Mouse (Mus musculus): ENCODE results near the gene Adamtsl4.
A peak's percentile ranks its signal among the peaks of the same experiment; 100 is the strongest.
"Not testable (repeated sequence)": the region's sequence is repeated elsewhere in the genome, so short reads cannot be mapped to it uniquely, and the experiment has no call there.

DNA sequence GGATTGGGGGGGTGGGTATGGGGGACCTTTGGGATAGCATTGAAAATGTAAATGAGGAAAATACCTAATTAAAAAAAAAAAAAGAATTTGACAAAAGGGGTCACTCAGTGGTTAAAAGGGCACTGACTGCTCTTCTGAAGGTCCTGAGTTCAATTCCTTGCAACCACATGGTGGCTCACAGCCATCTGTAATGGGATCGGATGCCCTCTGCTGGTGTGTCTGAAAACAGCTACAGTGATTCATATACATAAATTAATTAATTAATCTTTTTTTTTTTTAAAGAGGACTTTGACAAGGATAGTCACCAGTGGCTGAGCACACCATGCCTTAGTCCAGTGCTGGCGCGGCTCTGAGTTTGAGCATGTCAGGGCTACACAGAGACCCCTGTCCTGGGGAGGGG, 17.3 kb downstream of the Adamtsl4 start:
- peak; percentile 27 for TF ChIP-seq CTCF (IDR thresholded peaks at IDR 0.05; ENCODE audit: low read depth)
- TF ChIP-seq EP300 (IDR thresholded peaks at IDR 0.05; ENCODE audit: low read depth) = not testable (repeated sequence)
